Mouse (Mus musculus) urinary bladder, postnatal 25 days (tissue): Measurements from ENCODE around the gene Lin9.
"Not testable (repeated sequence)": the region's sequence is repeated elsewhere in the genome, so short reads cannot be mapped to it uniquely, and the experiment has no call there.

Experiments used
- DNase-seq: peaks from one replicate; pipeline ENCODE4 v3.0.0; 2022; ENCODE audit warnings: low spot score

Gene Lin9

DNA sequence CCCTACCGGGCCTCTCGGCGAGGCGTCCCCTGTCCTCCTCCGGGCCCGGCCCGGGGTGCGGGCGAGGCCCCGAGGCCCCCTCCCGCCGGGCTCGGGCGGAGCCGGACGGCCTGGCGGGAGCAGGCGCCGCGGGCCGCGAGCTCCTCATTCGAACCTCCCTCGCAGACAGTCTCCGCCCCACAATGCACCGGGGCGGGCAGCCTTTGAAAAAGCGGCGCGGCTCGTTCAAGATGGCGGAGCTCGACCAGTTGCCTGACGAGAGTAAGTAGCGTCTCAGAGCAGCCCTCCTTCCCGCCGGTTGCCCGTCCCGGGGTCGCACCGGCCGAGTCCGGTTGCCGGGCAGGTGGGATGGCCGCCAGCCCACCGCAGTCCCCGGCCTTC is at the start of gene Lin9:
Gene Lin9 (plus strand): TSS at position 14 of the 381 bp plus-strand sequence.
- DNase-seq: peak; percentile 88

GRCm38 (mm10) chr1:180600578-180600977 is 40.4 kb upstream of the Lin9 start:
- no peak for DNase-seq

DNA sequence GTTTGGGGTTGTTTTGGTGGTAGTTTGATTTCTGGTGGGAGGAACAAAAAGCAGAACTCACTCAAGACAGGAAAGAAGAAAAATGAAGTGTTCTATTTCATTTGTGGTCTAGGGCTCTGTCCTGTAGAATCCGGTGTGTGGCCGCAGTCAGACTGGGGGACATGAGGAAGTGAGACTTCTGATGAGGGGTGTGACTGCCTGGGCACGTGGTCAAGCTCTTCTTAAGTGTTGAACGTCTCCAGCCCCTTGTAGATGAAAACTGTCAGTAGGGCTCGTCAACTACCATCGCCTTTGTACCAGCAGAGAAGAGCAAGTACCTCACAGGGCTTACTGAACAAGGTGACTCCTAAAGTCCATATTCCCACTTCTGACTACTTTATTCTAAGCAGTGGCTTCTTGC is 39.1 kb upstream of the Lin9 start:
- no peak for DNase-seq

DNA sequence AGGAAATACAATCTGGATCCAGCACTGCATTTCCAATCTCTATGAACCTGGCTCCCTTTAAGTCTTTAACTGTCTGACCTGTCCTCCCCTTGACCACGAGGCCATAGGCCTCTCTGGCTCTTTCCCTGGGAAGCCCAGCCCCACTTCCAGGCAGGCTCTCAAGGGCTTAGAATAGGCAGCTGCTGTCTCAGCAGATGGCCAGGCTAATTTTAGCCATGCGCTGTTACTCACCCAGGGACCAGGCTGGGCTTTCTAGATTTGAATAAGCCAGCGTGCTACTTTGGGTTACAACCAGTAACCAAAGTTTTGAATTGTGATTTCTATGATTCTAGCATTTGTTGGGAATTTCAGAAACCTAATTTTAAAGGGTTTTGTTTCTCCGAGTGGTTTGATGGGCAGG is 36.4 kb upstream of the Lin9 start:
- DNase-seq: no peak

DNA sequence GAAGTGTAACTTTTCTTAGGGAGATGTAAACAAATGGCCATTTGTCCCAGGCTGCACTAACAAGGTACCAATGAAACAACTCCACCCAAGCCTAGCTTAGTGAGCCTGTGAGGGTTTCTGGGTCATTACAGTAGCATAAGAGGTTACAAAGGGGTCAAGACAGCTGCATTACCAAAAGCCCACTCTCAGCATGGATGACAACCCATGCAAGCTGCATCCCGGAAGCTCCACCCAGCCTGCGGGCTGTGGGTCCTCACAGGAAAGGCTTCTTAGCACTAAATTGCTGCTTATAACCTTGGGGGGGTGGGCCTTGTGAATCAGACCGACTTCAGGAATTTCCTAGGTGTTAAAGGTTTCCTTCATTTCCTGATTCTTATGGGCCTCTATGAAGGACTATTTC is 34.8 kb upstream of the Lin9 start:
- no peak for DNase-seq

- no peak for DNase-seq
Observed at GRCm38 (mm10) chr1:180606796-180607577, 34.0 kb upstream of the Lin9 start.

- DNase-seq: no peak
Observed at GRCm38 (mm10) chr1:180607578-180607879, 33.4 kb upstream of the Lin9 start.

GRCm38 (mm10) chr1:180611842-180612241 is 29.1 kb upstream of the Lin9 start:
- DNase-seq: not testable (repeated sequence)

- DNase-seq: no peak
Observed at GRCm38 (mm10) chr1:180616762-180617161, 24.2 kb upstream of the Lin9 start.

DNA sequence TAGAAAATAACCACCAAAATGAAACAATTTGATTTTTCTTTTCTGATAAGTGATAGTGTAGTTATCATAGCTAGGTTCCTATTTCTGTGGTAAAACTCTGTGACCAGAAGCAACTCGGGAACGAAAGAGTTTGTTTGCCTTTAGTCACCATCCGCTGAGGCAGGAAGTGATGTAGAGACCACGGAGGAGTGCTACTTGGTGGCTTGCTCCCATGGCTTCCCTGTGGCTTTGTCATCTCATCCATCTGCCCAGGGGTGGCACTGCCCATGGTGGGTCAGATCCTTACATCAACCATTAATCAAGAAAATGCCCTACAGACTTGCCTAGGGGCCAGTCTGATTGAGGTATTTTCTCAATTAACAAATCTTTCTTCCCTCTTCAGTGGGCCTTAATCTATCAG is 18.6 kb upstream of the Lin9 start:
- no peak for DNase-seq

GRCm38 (mm10) chr1:180623911-180624310 is 17.0 kb upstream of the Lin9 start:
- no peak for DNase-seq

DNA sequence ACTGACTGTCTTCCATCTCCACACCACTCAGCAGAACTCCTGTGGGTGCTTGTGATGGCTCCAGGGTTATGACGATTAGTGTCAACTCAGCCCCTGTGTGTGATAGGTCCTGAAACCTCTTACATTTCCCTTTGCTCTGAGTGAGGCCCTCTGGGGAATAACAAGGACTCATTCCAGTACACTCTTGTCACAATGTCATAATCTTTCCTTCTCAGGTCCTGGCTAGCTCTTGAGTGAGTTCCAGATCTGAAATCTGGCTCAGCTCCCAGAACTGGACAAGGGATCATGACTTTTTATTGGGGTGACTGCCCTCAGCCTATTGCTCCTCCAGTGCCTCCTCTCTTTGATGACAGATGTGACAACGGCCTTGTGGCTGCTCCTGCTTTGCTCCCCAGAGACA is 14.8 kb upstream of the Lin9 start:
- DNase-seq: no peak

GRCm38 (mm10) chr1:180637796-180638195 is 3.2 kb upstream of the Lin9 start:
- DNase-seq: not testable (repeated sequence)

- no peak for DNase-seq
Observed at GRCm38 (mm10) chr1:180639416-180640401, 1.2 kb upstream of the Lin9 start.

GRCm38 (mm10) chr1:180640605-180641125 is 285 bp upstream of the Lin9 start:
- no peak for DNase-seq

GRCm38 (mm10) chr1:180641518-180642227 is 723 bp downstream of the Lin9 start:
- no peak for DNase-seq

- DNase-seq: no peak
Observed at GRCm38 (mm10) chr1:180642228-180642564, 1.2 kb downstream of the Lin9 start.

- no peak for DNase-seq
Observed at GRCm38 (mm10) chr1:180691284-180691683, 50.3 kb downstream of the Lin9 start.

DNA sequence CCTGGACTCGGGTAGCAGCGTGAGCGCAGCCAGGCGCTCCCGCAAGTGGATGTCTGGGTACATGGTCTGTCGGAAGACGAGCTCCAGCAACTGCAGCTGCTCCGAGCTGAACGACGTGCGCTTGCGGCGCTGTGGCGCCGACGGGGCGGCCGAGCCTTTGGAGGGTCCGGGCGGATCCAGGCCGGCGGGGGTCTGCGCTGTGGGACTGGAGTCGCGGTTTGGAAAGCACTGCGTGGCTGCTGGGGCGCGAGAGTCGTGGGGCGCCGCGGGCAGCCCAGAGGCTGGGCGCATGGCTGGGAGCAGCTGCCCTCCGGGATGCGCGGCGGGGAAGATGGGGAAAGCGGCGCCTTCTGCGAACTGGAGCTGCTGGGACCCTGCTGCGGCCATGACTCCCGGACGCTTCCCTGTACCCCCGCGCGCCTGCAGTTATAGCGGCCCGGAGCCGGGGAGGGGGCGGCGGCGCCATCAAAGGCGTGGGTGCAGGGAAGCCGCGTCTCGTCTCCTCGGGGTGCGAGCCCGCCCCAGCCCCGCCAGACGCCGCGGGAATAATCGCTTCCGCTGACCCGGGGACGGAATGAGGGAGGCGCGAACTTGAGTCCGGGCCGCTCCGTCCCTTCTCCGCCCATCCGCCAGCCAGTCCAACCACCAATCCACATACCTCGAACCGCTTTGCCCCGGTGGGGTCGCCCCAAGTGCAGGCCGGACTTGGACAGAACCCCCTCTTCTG is 55.8 kb downstream of the Lin9 start, which contains the start of gene Mixl1:
Gene Mixl1 (minus strand): TSS at position 409 of the 727 bp plus-strand sequence.
- DNase-seq: no peak

GRCm38 (mm10) chr1:180698063-180698462 is 57.1 kb downstream of the Lin9 start:
- DNase-seq: no peak

- no peak for DNase-seq
Observed at GRCm38 (mm10) chr1:180703400-180703799, 62.5 kb downstream of the Lin9 start.

DNA sequence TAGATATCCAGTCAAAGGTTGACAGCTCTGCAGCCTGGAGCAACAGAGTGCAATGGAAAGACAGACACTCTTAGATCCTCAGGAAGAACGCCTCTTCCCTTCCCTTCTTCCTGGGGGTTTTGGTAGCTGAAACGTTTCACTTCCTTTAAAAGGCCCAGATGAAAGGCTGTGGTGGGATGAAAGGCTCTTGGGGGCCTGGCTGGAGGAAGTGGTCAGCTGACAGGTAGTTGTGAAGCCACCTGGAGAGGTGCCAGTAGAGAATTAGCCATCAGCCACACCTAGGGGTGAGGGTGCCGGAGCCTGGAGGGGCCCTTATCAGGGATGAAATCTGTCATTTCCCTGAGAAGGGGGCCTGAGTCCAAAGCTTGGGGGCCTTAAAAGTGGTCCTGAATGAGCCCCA is 66.4 kb downstream of the Lin9 start:
- DNase-seq: no peak
